Mouse (Mus musculus) neural tube, embryonic 11.5 days (tissue): ENCODE measurements around the gene Ube2z. TPM values are rescaled to one million over a fixed set of nuclear protein-coding genes. Genes with fewer than 3 reads are reported as not detected.

ENCODE experiments used
- ATAC-seq: fragments of 200-750 bp; cut with Nextera tagmentation; 2 replicates; pipeline ENCODE4 v1.8.0; 2017; ENCODE audit warnings: moderate number of reproducible peaks, mild to moderate bottlenecking, moderate TSS enrichment, moderate library complexity; ENCODE audit not compliant: insufficient read depth, low FRiP score, low TSS enrichment
- DNase-seq: peaks from one replicate; pipeline ENCODE4 v3.0.0-alpha.2; 2015; ENCODE audit warnings: low spot score
- H3K27ac ChIP-seq: fragments of 300-500 bp; sonication (generic); 2 replicates; pipeline ENCODE4 v1.5.1; 2014; ENCODE audit warnings: low read depth, mild to moderate bottlenecking, low read length
- H3K27me3 ChIP-seq: fragments of 300-500 bp; sonication (generic); 2 replicates; pipeline ENCODE4 v1.6.1; 2014; ENCODE audit warnings: mild to moderate bottlenecking, low read length, mixed read lengths; ENCODE audit not compliant: control insufficient read depth, insufficient read depth
- H3K36me3 ChIP-seq: fragments of 300-500 bp; sonication (generic); 2 replicates; pipeline ENCODE4 v1.6.1; 2014; ENCODE audit warnings: mild to moderate bottlenecking, low read length, moderate library complexity, mixed read lengths; ENCODE audit not compliant: control insufficient read depth, insufficient read depth
- H3K4me1 ChIP-seq: fragments of 300-500 bp; sonication (generic); 2 replicates; pipeline ENCODE4 v1.6.1; 2014; ENCODE audit warnings: low read length, mixed read lengths; ENCODE audit not compliant: control insufficient read depth, insufficient read depth
- H3K4me2 ChIP-seq: fragments of 300-500 bp; sonication (generic); 2 replicates; pipeline ENCODE4 v1.6.1; 2014; ENCODE audit warnings: low read depth, mild to moderate bottlenecking, moderate library complexity
- H3K4me3 ChIP-seq: fragments of 300-500 bp; sonication (generic); 2 replicates; pipeline ENCODE4 v1.5.1; 2014; ENCODE audit warnings: low read depth, low read length
- H3K9ac ChIP-seq: fragments of 300-500 bp; sonication (generic); 2 replicates; pipeline ENCODE4 v1.6.1; 2014; ENCODE audit warnings: mild to moderate bottlenecking, low read length
- H3K9me3 ChIP-seq: fragments of 300-500 bp; sonication (generic); 2 replicates; pipeline ENCODE4 v1.6.1; 2016; ENCODE audit warnings: low read length; ENCODE audit not compliant: control insufficient read depth
- WGBS: fragments of 180-500 bp; shearing (Covaris S2); extraction: QIAGEN DNeasy Blood & Tissue Kit; methylation state at CpG from one replicate; pipeline ENCODE4 v1.1.7; 2014; 5-methylcytosine and 5-hydroxymethylcytosine counted together
- polyA plus RNA-seq: library from polyadenylated mRNA; unstranded; fragments of >200 nt; fragmentation: Nextera tagmentation; extraction: Ambion mirVana; gene quantifications from 2 replicates; pipeline ENCODE4 v1.2.1, GENCODE M21; 2014

Ube2z gene
- polyA plus RNA-seq, 1 experiment from 2014 or later: 29.7 TPM

DNA sequence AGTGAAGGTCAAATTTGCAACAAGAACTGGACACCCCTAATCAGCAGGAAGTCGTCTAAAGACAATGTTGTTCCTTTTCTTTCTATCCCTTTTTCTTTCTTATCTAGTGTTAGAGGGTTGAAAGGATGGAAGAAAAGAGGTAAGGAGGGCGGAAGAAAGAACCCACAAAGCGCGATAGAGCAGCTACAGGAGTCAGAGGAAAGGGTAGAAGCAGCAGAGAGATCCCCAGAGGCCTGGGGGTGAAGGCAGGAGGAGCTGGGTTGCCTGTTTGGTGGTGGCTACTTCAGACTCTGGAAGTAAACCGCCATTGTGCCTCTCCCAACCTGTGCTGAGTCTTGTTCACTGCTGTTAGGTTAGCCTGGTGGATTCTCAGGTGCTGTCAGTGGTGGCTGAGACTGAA, 37.1 kb downstream of the Ube2z start:
- Histone ChIP-seq H3K4me1 (no peaks in the 10 kb centered on the region), H3K27me3 (no peaks in the 10 kb centered on the region), H3K4me3 (no peak overlapping the region), H3K4me2 (no peak overlapping the region), H3K27ac (no peak overlapping the region), H3K9me3 (no peaks in the 10 kb centered on the region), H3K9ac (no peak overlapping the region), H3K36me3 (no peaks in the 10 kb centered on the region)
- 66% methylated on average over 5 of the region's 5 CpGs for WGBS
- no peak for DNase-seq
- ATAC-seq: no peak

DNA sequence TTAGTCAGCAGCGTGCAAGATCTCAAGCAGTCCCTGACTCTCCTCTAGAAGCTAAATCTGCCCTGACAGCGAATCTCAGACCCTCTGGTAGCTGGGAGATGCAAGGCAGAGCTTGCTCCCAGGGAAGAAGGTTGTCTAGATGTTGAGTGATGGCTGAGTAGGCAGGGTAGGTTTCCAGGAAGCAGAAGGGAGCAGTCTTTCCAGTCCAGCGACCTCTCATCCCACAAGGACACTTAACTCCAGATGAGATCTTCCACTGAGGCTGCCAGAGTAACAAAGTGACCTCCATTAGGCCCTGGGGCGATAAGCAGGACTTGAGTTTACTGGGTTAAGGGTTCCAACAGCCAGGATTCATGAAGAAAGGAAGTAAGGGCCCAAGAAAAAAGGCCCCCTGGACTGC, 44.6 kb downstream of the Ube2z start:
- DNase-seq (no peak), ATAC-seq (no peak)
- no peak overlapping the region for H3K9ac ChIP-seq
- WGBS: 77% methylated on average over 4 of the region's 4 CpGs
- no peaks in the 10 kb centered on the region for H3K4me1 ChIP-seq
- no peaks in the 10 kb centered on the region for H3K9me3 ChIP-seq
- no peaks in the 10 kb centered on the region for H3K36me3 ChIP-seq
- H3K27me3 ChIP-seq: no peaks in the 10 kb centered on the region
- H3K4me3 ChIP-seq: no peak overlapping the region
- no peak overlapping the region for H3K27ac ChIP-seq
- H3K4me2 ChIP-seq: no peak overlapping the region

DNA sequence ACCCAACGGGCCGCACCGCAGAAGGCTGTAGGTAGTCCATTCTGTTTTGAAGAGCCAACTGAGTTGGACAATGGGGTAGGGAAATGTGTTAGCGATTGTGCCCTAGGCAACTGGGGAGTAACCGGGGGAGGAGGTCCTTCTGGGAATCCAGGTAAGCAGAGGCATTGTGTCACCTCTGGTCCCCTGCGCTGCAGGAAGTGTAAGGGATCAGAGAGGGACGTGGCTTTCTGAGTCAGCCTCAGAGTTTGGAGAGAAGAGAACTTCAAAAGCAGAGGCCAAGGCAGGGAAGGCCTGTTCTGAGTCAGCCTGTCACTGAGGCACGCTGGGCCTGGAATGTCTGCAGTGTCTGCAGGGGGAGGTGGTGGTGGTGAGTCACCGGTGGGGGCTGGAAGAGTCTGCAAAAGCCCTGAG, 47.2 kb downstream of the Ube2z start:
- DNase-seq: no peak
- 25% methylated on average over 9 of the region's 9 CpGs for WGBS
- no peaks in the 10 kb centered on the region for H3K27me3 ChIP-seq
- no peak overlapping the region for H3K4me2 ChIP-seq
- H3K4me1 ChIP-seq: no peaks in the 10 kb centered on the region
- no peaks in the 10 kb centered on the region for H3K36me3 ChIP-seq
- no peak for ATAC-seq
- no peak overlapping the region for H3K27ac ChIP-seq
- H3K9ac ChIP-seq: no peak overlapping the region
- H3K9me3 ChIP-seq: no peaks in the 10 kb centered on the region
- no peak overlapping the region for H3K4me3 ChIP-seq

DNA sequence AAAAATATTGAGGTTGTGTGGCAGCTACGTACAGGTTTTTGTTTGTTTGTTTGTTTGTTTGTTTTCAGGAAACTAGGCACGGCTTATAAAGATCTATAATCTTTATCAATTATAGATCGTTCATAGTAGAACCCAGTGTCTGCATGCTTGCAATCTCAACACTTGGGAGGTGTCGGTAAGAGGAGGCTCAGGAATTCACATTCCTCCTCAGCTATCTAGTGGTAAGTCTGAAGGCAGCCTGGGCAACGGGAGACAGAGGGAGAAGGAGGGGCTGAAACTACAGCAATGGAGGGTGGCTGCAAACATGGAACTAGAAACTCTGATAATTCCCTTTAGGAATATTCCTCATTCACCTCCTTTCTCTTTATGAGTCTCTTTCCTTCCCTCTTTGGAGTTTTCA, 49.8 kb downstream of the Ube2z start:
- Histone ChIP-seq H3K4me2 (no peak overlapping the region), H3K36me3 (no peaks in the 10 kb centered on the region), H3K27ac (no peak overlapping the region), H3K9ac (no peak overlapping the region), H3K4me1 (no peaks in the 10 kb centered on the region; the same call in 1 of the 2 replicates), H3K27me3 (no peaks in the 10 kb centered on the region), H3K4me3 (no peak overlapping the region), H3K9me3 (no peaks in the 10 kb centered on the region)
- DNase-seq (no peak), ATAC-seq (no peak)
- 52% methylated on average over 5 of the region's 5 CpGs for WGBS

DNA sequence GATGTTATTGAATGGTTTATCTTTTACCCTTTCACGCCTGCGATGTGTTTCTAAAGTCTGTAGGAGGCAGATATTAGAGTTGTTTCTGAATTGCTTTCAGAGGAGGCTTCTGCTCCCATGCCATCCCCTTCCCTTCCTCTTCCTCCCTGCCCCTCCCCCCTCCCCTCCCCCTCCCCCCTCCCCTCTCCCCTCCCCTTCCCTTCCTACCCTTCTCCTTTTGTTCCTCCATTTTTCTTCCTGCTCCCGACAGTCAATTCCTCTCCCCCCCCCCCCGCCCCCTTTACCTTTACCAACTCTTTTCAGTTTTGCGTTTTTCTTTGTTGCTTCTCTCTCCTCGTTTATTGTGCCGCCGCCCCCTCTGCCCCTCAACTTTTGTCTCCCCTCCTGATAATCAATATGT, 53.2 kb downstream of the Ube2z start:
- no peak for ATAC-seq

DNA sequence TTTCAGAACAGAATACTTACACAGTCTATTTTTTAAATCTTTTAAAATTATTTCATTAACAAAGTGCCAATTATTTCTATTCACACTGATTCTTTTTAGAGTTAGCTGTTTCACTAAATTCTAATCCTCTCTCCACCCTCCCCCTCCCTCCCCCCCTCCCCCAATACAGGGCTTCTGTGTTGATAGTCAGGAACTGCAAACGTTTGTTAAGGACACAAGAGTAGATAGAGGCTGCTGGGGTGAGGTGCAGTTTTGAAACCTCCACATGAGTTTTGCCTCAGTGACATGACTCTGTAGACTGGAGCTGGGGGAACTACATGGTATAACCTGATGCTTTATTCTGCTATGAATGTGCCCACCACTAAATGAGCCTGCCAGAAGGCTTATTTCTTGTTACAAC, 56.4 kb downstream of the Ube2z start:
- Histone ChIP-seq H3K27me3 (no peaks in the 10 kb centered on the region), H3K4me2 (no peak overlapping the region), H3K9ac (no peak overlapping the region), H3K36me3 (no peaks in the 10 kb centered on the region), H3K4me3 (no peak overlapping the region), H3K27ac (no peak overlapping the region), H3K9me3 (no peaks in the 10 kb centered on the region), H3K4me1 (peaks cover 7% of the 10 kb centered on the region)
- DNase-seq: no peak
- ATAC-seq: no peak
- WGBS: 4% methylated on average over 1 of the region's 1 CpGs

More for the DNA sequence above, 53.2 kb downstream of the Ube2z start:
- no peak overlapping the region for H3K4me3 ChIP-seq
- H3K36me3 ChIP-seq: no peaks in the 10 kb centered on the region
- 13% methylated on average over 5 of the region's 8 CpGs for WGBS
- H3K4me2 ChIP-seq: peak overlapping the region; percentile 11; the same call in 1 of the 2 replicates
- H3K9ac ChIP-seq: no peak overlapping the region
- H3K27ac ChIP-seq: no peak overlapping the region
- DNase-seq: no peak
- no peaks in the 10 kb centered on the region for H3K27me3 ChIP-seq
- H3K9me3 ChIP-seq: no peaks in the 10 kb centered on the region
- H3K4me1 ChIP-seq: peaks cover 7% of the 10 kb centered on the region

DNA sequence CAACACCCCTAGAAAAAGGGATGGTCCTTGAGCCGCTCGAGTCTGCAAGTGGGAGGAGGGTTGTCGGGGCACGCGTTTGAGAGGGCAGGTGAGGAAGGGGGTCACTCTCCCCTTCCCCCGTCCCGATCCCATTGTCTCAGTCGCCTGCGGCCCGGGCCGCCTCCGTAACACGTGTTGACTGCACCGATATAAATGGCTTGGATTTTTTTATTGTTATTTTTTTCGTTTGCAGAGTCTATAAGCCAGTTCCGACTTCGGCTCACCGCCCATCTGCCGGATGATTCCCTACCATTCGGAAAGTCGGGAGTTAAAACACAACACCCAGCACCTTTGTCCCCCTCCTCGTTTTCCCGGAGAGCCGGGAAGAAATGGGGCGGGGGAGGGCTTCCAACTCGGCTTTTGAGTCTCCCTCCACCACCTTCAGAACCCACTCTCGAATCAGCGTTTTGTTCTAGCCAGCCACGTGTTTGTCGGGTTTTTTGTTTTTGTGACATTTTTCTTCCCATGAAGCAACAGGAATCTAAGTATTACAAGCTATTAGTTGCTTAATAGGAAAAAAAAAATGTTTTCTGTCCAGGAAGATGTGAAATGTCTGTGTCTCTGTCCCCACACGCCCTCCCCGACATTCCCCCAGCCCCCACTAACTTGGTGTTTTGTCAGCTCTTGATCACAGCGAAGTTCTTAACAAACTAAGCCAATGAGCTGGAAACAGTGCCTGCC, 57.5 kb downstream of the Ube2z start:
- DNase-seq (peak; percentile 75), ATAC-seq (peak; percentile 46; the same call in 1 of the 2 replicates)
- peak overlapping the region; percentile 99 for H3K27ac ChIP-seq
- H3K4me2 ChIP-seq: peak overlapping the region; percentile 93
- H3K27me3 ChIP-seq: no peaks in the 10 kb centered on the region
- under 1% methylated on average over 33 of the region's 33 CpGs for WGBS
- peak overlapping the region; percentile 98 for H3K9ac ChIP-seq
- H3K4me3 ChIP-seq: peak overlapping the region; percentile 100
- H3K9me3 ChIP-seq: no peaks in the 10 kb centered on the region
- peaks cover 9% of the 10 kb centered on the region for H3K4me1 ChIP-seq
- H3K36me3 ChIP-seq: no peaks in the 10 kb centered on the region

DNA sequence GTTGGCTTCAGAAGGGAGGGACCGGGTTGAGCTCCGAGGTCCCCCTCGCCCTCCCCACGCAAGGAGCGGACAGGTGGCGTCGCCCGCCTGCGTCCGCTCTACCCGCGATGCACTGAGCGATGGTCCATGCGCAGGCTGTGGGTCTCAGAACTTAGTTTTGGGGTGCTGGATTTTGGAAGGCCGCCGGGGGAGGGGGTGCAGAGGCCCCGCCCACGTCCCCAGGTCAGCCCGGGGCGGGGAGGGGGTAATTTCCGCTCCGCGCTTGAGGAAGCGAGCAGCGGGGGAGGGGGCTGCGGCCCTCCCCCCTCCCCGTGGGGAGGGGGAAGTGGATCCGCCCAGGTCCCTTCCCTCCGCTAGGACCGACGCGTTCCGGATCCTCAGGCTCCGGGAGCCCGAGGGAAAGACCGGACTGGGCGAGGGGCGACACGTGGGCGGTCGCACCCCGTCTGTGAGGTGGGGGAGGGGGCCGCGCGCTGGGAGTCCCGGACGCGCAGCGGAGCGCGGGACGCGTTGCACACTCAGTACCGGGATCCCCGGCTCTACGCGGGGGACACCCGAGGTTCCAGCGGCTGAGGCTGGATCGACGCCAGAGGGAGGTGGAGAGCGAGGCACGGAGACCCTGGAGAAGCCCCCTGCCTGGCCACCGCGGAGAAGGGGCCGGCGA, 58.2 kb downstream of the Ube2z start:
- Histone ChIP-seq H3K9ac (peak overlapping the region; percentile 98), H3K4me3 (peak overlapping the region; percentile 100), H3K36me3 (no peaks in the 10 kb centered on the region), H3K27me3 (no peaks in the 10 kb centered on the region), H3K4me1 (peaks cover 13% of the 10 kb centered on the region), H3K27ac (peak overlapping the region; percentile 99), H3K9me3 (no peaks in the 10 kb centered on the region), H3K4me2 (peak overlapping the region; percentile 93)
- ATAC-seq (peak; percentile 78), DNase-seq (peak; percentile 94)
- WGBS: under 1% methylated on average over 59 of the region's 67 CpGs
